Mouse (Mus musculus): Measurements from ENCODE around the gene Jakmip3.

- TF ChIP-seq TAL1 (IDR thresholded peaks at IDR 0.05; ENCODE audit: low read length) (no peak), GATA1 (IDR thresholded peaks at IDR 0.05; ENCODE audit: low read length) (no peak)
These were observed 90.7 kb downstream of the Jakmip3 start for GRCm38 (mm10) chr7:139031215-139031614.
